Mouse (Mus musculus) heart, embryonic 11.5 days (tissue): Measurements from ENCODE around the gene Uqcc1. TPM values are rescaled to one million over a fixed set of nuclear protein-coding genes. Genes with fewer than 3 reads are reported as not detected.
"Not testable (repeated sequence)": the region's sequence is repeated elsewhere in the genome, so short reads cannot be mapped to it uniquely, and the experiment has no call there.

Source experiments
- ATAC-seq: fragments of 200-750 bp; cut with Nextera tagmentation; replicated peaks from 2 replicates; pipeline ENCODE4 v1.8.0; 2017; ENCODE audit warnings: moderate library complexity; ENCODE audit not compliant: insufficient number of reproducible peaks, low FRiP score, low TSS enrichment
- H3K27ac ChIP-seq: fragments of 300-500 bp; sonication (generic); 2 replicates; pipeline ENCODE4 v1.5.1; 2014; ENCODE audit warnings: mild to moderate bottlenecking, low read depth, low read length
- H3K27me3 ChIP-seq: fragments of 300-500 bp; sonication (generic); 2 replicates; pipeline ENCODE4 v1.6.1; 2014; ENCODE audit warnings: mild to moderate bottlenecking, low read length, mixed read lengths; ENCODE audit not compliant: control insufficient read depth, insufficient read depth
- H3K36me3 ChIP-seq: fragments of 300-500 bp; sonication (generic); 2 replicates; pipeline ENCODE4 v1.6.1; 2014; ENCODE audit warnings: mild to moderate bottlenecking, low read length, moderate library complexity, mixed read lengths; ENCODE audit not compliant: control insufficient read depth, insufficient read depth
- H3K4me1 ChIP-seq: fragments of 300-500 bp; sonication (generic); 2 replicates; pipeline ENCODE4 v1.6.1; 2014; ENCODE audit warnings: low read length; ENCODE audit not compliant: control insufficient read depth, insufficient read depth
- H3K4me2 ChIP-seq: fragments of 300-500 bp; sonication (generic); 2 replicates; pipeline ENCODE4 v1.6.1; 2014; ENCODE audit warnings: mild to moderate bottlenecking, moderate library complexity
- H3K4me3 ChIP-seq: fragments of 300-500 bp; sonication (generic); 2 replicates; pipeline ENCODE4 v1.5.1; 2014; ENCODE audit warnings: low read depth, low read length
- H3K9ac ChIP-seq: fragments of 300-500 bp; sonication (generic); 2 replicates; pipeline ENCODE4 v1.6.1; 2014; ENCODE audit warnings: mild to moderate bottlenecking, low read depth, low read length, moderate library complexity
- H3K9me3 ChIP-seq: fragments of 300-500 bp; sonication (generic); replicated peaks from 2 replicates; pipeline ENCODE4 v1.6.1; 2016; ENCODE audit warnings: low read length; ENCODE audit not compliant: control insufficient read depth
- WGBS: fragments of 180-500 bp; shearing (Covaris S2); extraction: QIAGEN DNeasy Blood & Tissue Kit; methylation state at CpG from one replicate; pipeline ENCODE4 v1.1.7; 2014; ENCODE audit not compliant: insufficient replicate concordance; 5-methylcytosine and 5-hydroxymethylcytosine counted together
- polyA plus RNA-seq: library from polyadenylated mRNA; unstranded; fragments of >200 nt; fragmentation: Nextera tagmentation; extraction: Ambion mirVana; gene quantifications from 2 replicates; pipeline ENCODE4 v1.2.1, GENCODE M21; 2014

Gene Uqcc1
- polyA plus RNA-seq, 1 experiment from 2014 or later = 86.7 TPM

- Histone ChIP-seq H3K4me1 (0 out of 2 replicates have a peak, but pooled peaks cover 5% of the 10 kb centered on the region), H3K36me3 (no peaks in the 10 kb centered on the region), H3K27me3 (peaks cover 10% of the 10 kb centered on the region), H3K9ac (no peak overlapping the region), H3K9me3 (no peaks in the 10 kb centered on the region), H3K4me3 (no peak overlapping the region), H3K27ac (no peak overlapping the region), H3K4me2 (no peak overlapping the region)
- ATAC-seq = 0 out of 2 replicates have a peak, but pooled peaks have one; percentile 13
- WGBS = 71% methylated on average over 4 of the region's 4 CpGs
These were observed 14.6 kb upstream of the Uqcc1 start for GRCm38 (mm10) chr2:155944685-155945084.

GRCm38 (mm10) chr2:155943463-155943862 is 13.4 kb upstream of the Uqcc1 start:
- Histone ChIP-seq H3K27me3 (peaks cover 10% of the 10 kb centered on the region), H3K4me3 (0 out of 2 replicates have a peak overlapping the region, but pooled peaks have one; percentile 6), H3K36me3 (no peaks in the 10 kb centered on the region), H3K27ac (no peak overlapping the region), H3K9me3 (no peaks in the 10 kb centered on the region), H3K9ac (peak overlapping the region; percentile 39; the same call in 1 of the 2 replicates), H3K4me2 (peak overlapping the region; percentile 51), H3K4me1 (0 out of 2 replicates have a peak, but pooled peaks cover 5% of the 10 kb centered on the region)
- ATAC-seq = no peak
- WGBS = 6% methylated on average over 8 of the region's 8 CpGs

GRCm38 (mm10) chr2:155941697-155942442 is 11.8 kb upstream of the Uqcc1 start:
- Histone ChIP-seq H3K36me3 (no peaks in the 10 kb centered on the region), H3K27ac (no peak overlapping the region), H3K27me3 (peaks cover 7% of the 10 kb centered on the region), H3K4me2 (no peak overlapping the region), H3K4me3 (no peak overlapping the region), H3K9ac (no peak overlapping the region), H3K4me1 (0 out of 2 replicates have a peak, but pooled peaks cover 5% of the 10 kb centered on the region), H3K9me3 (no peaks in the 10 kb centered on the region)
- ATAC-seq = no peak
- WGBS = 84% methylated on average over 40 of the region's 40 CpGs

- ATAC-seq = no peak
- Histone ChIP-seq H3K9ac (no peak within 1 kb of the TSS), H3K4me2 (no peak within 1 kb of the TSS), H3K4me1 (0 out of 2 replicates have a peak, but pooled peaks cover 5% of the 10 kb centered on the region), H3K27ac (no peak within 1 kb of the TSS), H3K4me3 (no peak within 1 kb of the TSS), H3K36me3 (no peaks in the 10 kb centered on the region), H3K27me3 (peaks cover 7% of the 10 kb centered on the region), H3K9me3 (no peaks in the 10 kb centered on the region)
- WGBS = 86% methylated on average over 3 of the region's 3 CpGs
These were observed 10.6 kb upstream of the Uqcc1 start, which contains the start of gene Gm15557 for GRCm38 (mm10) chr2:155940681-155941080. Gene Gm15557 (plus strand): TSS chr2:155940728.

- 0 out of 2 replicates have a peak, but pooled peaks cover 5% of the 10 kb centered on the region for H3K4me1 ChIP-seq
- ATAC-seq = no peak
- H3K27ac ChIP-seq = no peak overlapping the region
- 76% methylated on average over 7 of the region's 7 CpGs for WGBS
- no peak overlapping the region for H3K4me3 ChIP-seq
- H3K4me2 ChIP-seq = no peak overlapping the region
- peaks cover 7% of the 10 kb centered on the region for H3K27me3 ChIP-seq
- no peak overlapping the region for H3K9ac ChIP-seq
- H3K36me3 ChIP-seq = no peaks in the 10 kb centered on the region
- H3K9me3 ChIP-seq = no peaks in the 10 kb centered on the region
These were observed 9.9 kb upstream of the Uqcc1 start for GRCm38 (mm10) chr2:155939897-155940529.

- no peak for ATAC-seq
- Histone ChIP-seq H3K27ac (peak overlapping the region; percentile 86; the same call in 1 of the 2 replicates), H3K27me3 (no peaks in the 10 kb centered on the region), H3K9ac (peak overlapping the region; percentile 83), H3K36me3 (no peaks in the 10 kb centered on the region), H3K9me3 (no peaks in the 10 kb centered on the region), H3K4me2 (peak overlapping the region; percentile 76), H3K4me3 (peak overlapping the region; percentile 72), H3K4me1 (peaks cover 9% of the 10 kb centered on the region)
- WGBS = 77% methylated on average over 7 of the region's 7 CpGs
These were observed 1.3 kb downstream of the Uqcc1 start for GRCm38 (mm10) chr2:155928711-155929345.

- H3K27me3 ChIP-seq, H3K9ac ChIP-seq, H3K9me3 ChIP-seq, H3K27ac ChIP-seq, ATAC-seq, H3K4me2 ChIP-seq, H3K4me1 ChIP-seq, H3K4me3 ChIP-seq, H3K36me3 ChIP-seq: not testable (repeated sequence)
- 94% methylated on average over 6 of the region's 6 CpGs for WGBS
These were observed 4.9 kb downstream of the Uqcc1 start for GRCm38 (mm10) chr2:155925213-155925612.

GRCm38 (mm10) chr2:155923143-155923542 is 7.0 kb downstream of the Uqcc1 start:
- ATAC-seq = no peak
- H3K9me3 ChIP-seq = no peaks in the 10 kb centered on the region
- H3K36me3 ChIP-seq = peaks cover 7% of the 10 kb centered on the region; the same call in 1 of the 2 replicates
- H3K27ac ChIP-seq = no peak overlapping the region
- 89% methylated on average over 7 of the region's 7 CpGs for WGBS
- H3K4me1 ChIP-seq = no peaks in the 10 kb centered on the region
- H3K4me3 ChIP-seq = no peak overlapping the region
- no peaks in the 10 kb centered on the region for H3K27me3 ChIP-seq
- no peak overlapping the region for H3K4me2 ChIP-seq
- H3K9ac ChIP-seq = no peak overlapping the region
